Mouse (Mus musculus): ENCODE results near the gene Hes7. TPM values are rescaled to one million over a fixed set of nuclear protein-coding genes. Genes with fewer than 3 reads are reported as not detected.

Gene Hes7
- polyA plus RNA-seq, 2 experiments = 0.05 to 0.08 TPM

DNA sequence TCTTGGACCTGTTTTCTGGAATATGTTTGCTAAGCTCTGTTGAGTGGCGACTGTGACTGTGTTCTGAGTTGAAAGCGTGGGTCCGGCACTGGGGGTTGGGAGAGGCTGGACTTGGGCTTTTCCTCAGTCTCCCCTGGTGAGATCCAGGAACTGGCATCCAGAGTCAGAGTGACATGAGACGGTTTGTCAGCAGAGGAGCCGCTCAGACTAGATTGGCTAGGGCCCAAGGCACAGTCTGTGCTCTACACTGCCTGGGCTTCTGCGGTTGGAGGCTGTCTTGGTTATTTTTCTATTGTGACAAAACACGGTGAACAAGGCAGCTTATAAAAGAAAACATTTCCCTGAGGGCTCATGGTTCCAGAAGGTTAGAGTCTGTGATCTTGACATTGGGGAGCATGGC is 27.3 kb downstream of the Hes7 start:
- Histone ChIP-seq H3K9ac (replicated peaks) (no peak overlapping the region), H3K4me3 (ENCODE audit: insufficient read depth in 1 of 2, low read depth in 2 of 2, low read length in 2 of 2) (no peak overlapping the region), H3K27me3 (ENCODE audit: control insufficient read depth, insufficient read depth, low read length) (no peaks in the 10 kb centered on the region), H3K36me3 (replicated peaks; ENCODE audit: control insufficient read depth, insufficient read depth, low read depth) (no peaks in the 10 kb centered on the region), H3K27ac (no peak overlapping the region), H3K9me3 (ENCODE audit: control insufficient read depth, low read length) (no peaks in the 10 kb centered on the region), H3K4me1 (replicated peaks; ENCODE audit: control insufficient read depth in 2 of 2, insufficient read depth in 2 of 2, low read length in 1 of 2) (no peaks in the 10 kb centered on the region), H3K4me2 (ENCODE audit: low read depth) (no peak overlapping the region)
- ATAC-seq (ENCODE audit: insufficient read depth) (no peak), DNase-seq (ENCODE audit: low read depth in 3 of 3, low spot score in 3 of 3) (no peak)
- 69% methylated on average over 7 of the region's 7 CpGs for WGBS (ENCODE audit: insufficient replicate concordance)
- no peak for TF ChIP-seq EP300 (IDR thresholded peaks at IDR 0.05; ENCODE audit: low read depth)
- no peak for TF ChIP-seq CTCF (IDR thresholded peaks at IDR 0.05; ENCODE audit: low read depth)

DNA sequence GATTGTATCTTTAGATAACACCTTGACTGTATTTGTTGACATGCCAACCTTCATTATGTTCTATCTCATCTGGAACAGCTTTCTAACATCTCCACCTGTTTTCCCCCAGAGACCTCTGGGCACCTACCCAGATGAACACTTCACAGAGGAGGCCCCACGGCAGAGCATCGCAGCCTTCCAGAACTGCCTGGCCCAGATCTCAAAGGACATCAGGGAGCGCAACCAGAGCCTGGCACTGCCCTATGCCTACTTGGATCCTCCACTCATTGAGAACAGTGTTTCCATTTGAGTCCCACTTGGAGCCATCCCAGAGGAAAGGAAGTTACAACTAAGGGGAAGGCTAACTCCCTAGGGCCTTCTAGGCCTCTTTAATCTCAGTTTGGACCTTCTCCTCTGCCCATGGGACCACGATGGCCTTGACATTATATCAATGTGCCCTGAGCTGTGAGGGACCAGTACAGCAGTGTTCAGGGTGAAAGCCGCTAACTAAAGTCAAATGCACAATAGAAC is 28.3 kb downstream of the Hes7 start:
- no peak overlapping the region for H3K9ac ChIP-seq (replicated peaks)
- no peak overlapping the region for H3K4me3 ChIP-seq (ENCODE audit: insufficient read depth in 1 of 2, low read depth in 2 of 2, low read length in 2 of 2)
- DNase-seq (ENCODE audit: low read depth in 3 of 3, low spot score in 3 of 3) = no peak
- ATAC-seq (ENCODE audit: insufficient read depth) = no peak
- no peak overlapping the region for H3K4me2 ChIP-seq (ENCODE audit: low read depth)
- WGBS (ENCODE audit: insufficient replicate concordance) = 77% methylated on average over 5 of the region's 5 CpGs
- TF ChIP-seq CTCF (IDR thresholded peaks at IDR 0.05; ENCODE audit: low read depth) = no peak
- TF ChIP-seq EP300 (IDR thresholded peaks at IDR 0.05; ENCODE audit: low read depth) = no peak
- no peaks in the 10 kb centered on the region for H3K27me3 ChIP-seq (ENCODE audit: control insufficient read depth, insufficient read depth, low read length)
- H3K4me1 ChIP-seq (replicated peaks; ENCODE audit: control insufficient read depth in 2 of 2, insufficient read depth in 2 of 2, low read length in 1 of 2) = no peaks in the 10 kb centered on the region
- H3K9me3 ChIP-seq (ENCODE audit: control insufficient read depth, low read length) = no peaks in the 10 kb centered on the region
- no peaks in the 10 kb centered on the region for H3K36me3 ChIP-seq (replicated peaks; ENCODE audit: control insufficient read depth, insufficient read depth, low read depth)
- no peak overlapping the region for H3K27ac ChIP-seq

- H3K36me3 ChIP-seq (replicated peaks; ENCODE audit: control insufficient read depth, insufficient read depth, low read depth) = no peaks in the 10 kb centered on the region
- TF ChIP-seq EP300 (IDR thresholded peaks at IDR 0.05; ENCODE audit: low read depth) (no peak), CTCF (IDR thresholded peaks at IDR 0.05; ENCODE audit: low read depth) (no peak)
- H3K4me3 ChIP-seq (ENCODE audit: insufficient read depth in 1 of 2, low read depth in 2 of 2, low read length in 2 of 2) = no peak overlapping the region
- ATAC-seq (ENCODE audit: insufficient read depth) (no peak), DNase-seq (ENCODE audit: low read depth in 3 of 3, low spot score in 3 of 3) (no peak)
- no peak overlapping the region for H3K9ac ChIP-seq (replicated peaks)
- no peak overlapping the region for H3K4me2 ChIP-seq (ENCODE audit: low read depth)
- H3K27me3 ChIP-seq (ENCODE audit: control insufficient read depth, insufficient read depth, low read length) = no peaks in the 10 kb centered on the region
- no peaks in the 10 kb centered on the region for H3K4me1 ChIP-seq (replicated peaks; ENCODE audit: control insufficient read depth in 2 of 2, insufficient read depth in 2 of 2, low read length in 1 of 2)
- no peak overlapping the region for H3K27ac ChIP-seq
- H3K9me3 ChIP-seq (ENCODE audit: control insufficient read depth, low read length) = no peaks in the 10 kb centered on the region
- WGBS (ENCODE audit: insufficient replicate concordance) = 53% methylated on average over 6 of the region's 6 CpGs
These were observed 29.5 kb downstream of the Hes7 start for GRCm38 (mm10) chr11:69149728-69150127.

- Histone ChIP-seq H3K27me3 (ENCODE audit: control insufficient read depth, insufficient read depth, low read length) (no peaks in the 10 kb centered on the region), H3K4me2 (ENCODE audit: low read depth) (no peak overlapping the region), H3K27ac (no peak overlapping the region), H3K4me1 (replicated peaks; ENCODE audit: control insufficient read depth in 2 of 2, insufficient read depth in 2 of 2, low read length in 1 of 2) (no peaks in the 10 kb centered on the region), H3K9me3 (ENCODE audit: control insufficient read depth, low read length) (no peaks in the 10 kb centered on the region), H3K9ac (replicated peaks) (no peak overlapping the region), H3K36me3 (replicated peaks; ENCODE audit: control insufficient read depth, insufficient read depth, low read depth) (no peaks in the 10 kb centered on the region), H3K4me3 (ENCODE audit: insufficient read depth in 1 of 2, low read depth in 2 of 2, low read length in 2 of 2) (no peak overlapping the region)
- WGBS (ENCODE audit: insufficient replicate concordance) = 3% methylated on average over 7 of the region's 7 CpGs
- no peak for TF ChIP-seq EP300 (IDR thresholded peaks at IDR 0.05; ENCODE audit: low read depth)
- peak; percentile 55 for TF ChIP-seq CTCF (IDR thresholded peaks at IDR 0.05; ENCODE audit: low read depth)
- ATAC-seq (ENCODE audit: insufficient read depth) (no peak), DNase-seq (ENCODE audit: low read depth in 3 of 3, low spot score in 3 of 3) (no peak)
These were observed 30.2 kb downstream of the Hes7 start for GRCm38 (mm10) chr11:69150444-69150843.

DNA sequence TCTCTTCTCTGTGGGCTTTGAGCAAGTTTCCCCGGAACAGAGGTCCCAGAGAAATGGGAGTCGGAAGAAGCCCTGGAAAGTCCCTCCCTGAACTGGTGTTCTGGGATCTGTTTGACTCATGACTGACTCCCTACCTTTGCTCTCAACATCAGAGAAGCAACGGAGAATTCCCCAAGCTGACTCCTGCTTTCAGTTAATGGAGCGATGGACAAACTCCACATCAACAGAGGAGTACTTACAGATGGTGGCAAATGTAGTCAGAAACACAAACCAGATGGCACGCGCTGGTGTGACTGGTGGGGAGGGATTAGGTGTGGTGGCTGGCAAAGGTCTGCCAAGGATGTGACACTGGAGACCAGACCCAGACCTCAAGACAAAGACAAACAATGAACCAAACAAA is 30.8 kb downstream of the Hes7 start:
- no peak for ATAC-seq (ENCODE audit: insufficient read depth)
- no peak for DNase-seq (ENCODE audit: low read depth in 3 of 3, low spot score in 3 of 3)
- H3K4me2 ChIP-seq (ENCODE audit: low read depth) = no peak overlapping the region
- no peaks in the 10 kb centered on the region for H3K27me3 ChIP-seq (ENCODE audit: control insufficient read depth, insufficient read depth, low read length)
- no peak overlapping the region for H3K27ac ChIP-seq
- H3K9ac ChIP-seq (replicated peaks) = no peak overlapping the region
- no peaks in the 10 kb centered on the region for H3K9me3 ChIP-seq (ENCODE audit: control insufficient read depth, low read length)
- 57% methylated on average over 6 of the region's 6 CpGs for WGBS (ENCODE audit: insufficient replicate concordance)
- no peaks in the 10 kb centered on the region for H3K36me3 ChIP-seq (replicated peaks; ENCODE audit: control insufficient read depth, insufficient read depth, low read depth)
- H3K4me3 ChIP-seq (ENCODE audit: insufficient read depth in 1 of 2, low read depth in 2 of 2, low read length in 2 of 2) = no peak overlapping the region
- no peaks in the 10 kb centered on the region for H3K4me1 ChIP-seq (replicated peaks; ENCODE audit: control insufficient read depth in 2 of 2, insufficient read depth in 2 of 2, low read length in 1 of 2)
- TF ChIP-seq CTCF (IDR thresholded peaks at IDR 0.05; ENCODE audit: low read depth) (no peak), EP300 (IDR thresholded peaks at IDR 0.05; ENCODE audit: low read depth) (no peak)

All from liver, embryonic 14.5 days (tissue).